Mouse (Mus musculus) neural tube, embryonic 11.5 days (tissue): ENCODE results near the gene Slc26a11. TPM values are rescaled to one million over a fixed set of nuclear protein-coding genes. Genes with fewer than 3 reads are reported as not detected.

Source experiments
- ATAC-seq: fragments of 200-750 bp; cut with Nextera tagmentation; 2 replicates; pipeline ENCODE4 v1.8.0; 2017; ENCODE audit warnings: moderate number of reproducible peaks, mild to moderate bottlenecking, moderate TSS enrichment, moderate library complexity; ENCODE audit not compliant: insufficient read depth, low FRiP score, low TSS enrichment
- DNase-seq: peaks from one replicate; pipeline ENCODE4 v3.0.0-alpha.2; 2015; ENCODE audit warnings: low spot score
- H3K27ac ChIP-seq: fragments of 300-500 bp; sonication (generic); 2 replicates; pipeline ENCODE4 v1.5.1; 2014; ENCODE audit warnings: low read depth, mild to moderate bottlenecking, low read length
- H3K27me3 ChIP-seq: fragments of 300-500 bp; sonication (generic); 2 replicates; pipeline ENCODE4 v1.6.1; 2014; ENCODE audit warnings: mild to moderate bottlenecking, low read length, mixed read lengths; ENCODE audit not compliant: control insufficient read depth, insufficient read depth
- H3K36me3 ChIP-seq: fragments of 300-500 bp; sonication (generic); 2 replicates; pipeline ENCODE4 v1.6.1; 2014; ENCODE audit warnings: mild to moderate bottlenecking, low read length, moderate library complexity, mixed read lengths; ENCODE audit not compliant: control insufficient read depth, insufficient read depth
- H3K4me1 ChIP-seq: fragments of 300-500 bp; sonication (generic); 2 replicates; pipeline ENCODE4 v1.6.1; 2014; ENCODE audit warnings: low read length, mixed read lengths; ENCODE audit not compliant: control insufficient read depth, insufficient read depth
- H3K4me2 ChIP-seq: fragments of 300-500 bp; sonication (generic); 2 replicates; pipeline ENCODE4 v1.6.1; 2014; ENCODE audit warnings: low read depth, mild to moderate bottlenecking, moderate library complexity
- H3K4me3 ChIP-seq: fragments of 300-500 bp; sonication (generic); 2 replicates; pipeline ENCODE4 v1.5.1; 2014; ENCODE audit warnings: low read depth, low read length
- H3K9ac ChIP-seq: fragments of 300-500 bp; sonication (generic); 2 replicates; pipeline ENCODE4 v1.6.1; 2014; ENCODE audit warnings: mild to moderate bottlenecking, low read length
- H3K9me3 ChIP-seq: fragments of 300-500 bp; sonication (generic); 2 replicates; pipeline ENCODE4 v1.6.1; 2016; ENCODE audit warnings: low read length; ENCODE audit not compliant: control insufficient read depth
- WGBS: fragments of 180-500 bp; shearing (Covaris S2); extraction: QIAGEN DNeasy Blood & Tissue Kit; methylation state at CpG from one replicate; pipeline ENCODE4 v1.1.7; 2014; 5-methylcytosine and 5-hydroxymethylcytosine counted together
- polyA plus RNA-seq: library from polyadenylated mRNA; unstranded; fragments of >200 nt; fragmentation: Nextera tagmentation; extraction: Ambion mirVana; gene quantifications from 2 replicates; pipeline ENCODE4 v1.2.1, GENCODE M21; 2014

Gene Slc26a11
- polyA plus RNA-seq, 1 experiment from 2014 or later = 4.3 TPM

GRCm38 (mm10) chr11:119391386-119392000 is 36.1 kb downstream of the Slc26a11 start:
- DNase-seq = no peak
- no peak overlapping the region for H3K4me2 ChIP-seq

GRCm38 (mm10) chr11:119392001-119392614 is 36.8 kb downstream of the Slc26a11 start:
- H3K36me3 ChIP-seq = no peaks in the 10 kb centered on the region
- peaks cover 5% of the 10 kb centered on the region; the same call in 1 of the 2 replicates for H3K4me1 ChIP-seq
- H3K4me2 ChIP-seq = peak overlapping the region; percentile 51
- H3K27me3 ChIP-seq = peaks cover 61% of the 10 kb centered on the region
- no peak overlapping the region for H3K4me3 ChIP-seq
- H3K9ac ChIP-seq = no peak overlapping the region
- no peak overlapping the region for H3K27ac ChIP-seq
- ATAC-seq (no peak), DNase-seq (no peak)
- no peaks in the 10 kb centered on the region for H3K9me3 ChIP-seq
- WGBS = 8% methylated on average over 12 of the region's 12 CpGs

More at GRCm38 (mm10) chr11:119391386-119392000, 36.1 kb downstream of the Slc26a11 start:
- WGBS = 36% methylated on average over 7 of the region's 7 CpGs
- Histone ChIP-seq H3K27me3 (peaks cover 61% of the 10 kb centered on the region), H3K4me3 (no peak overlapping the region), H3K36me3 (no peaks in the 10 kb centered on the region), H3K4me1 (peaks cover 5% of the 10 kb centered on the region; the same call in 1 of the 2 replicates), H3K9me3 (no peaks in the 10 kb centered on the region), H3K27ac (no peak overlapping the region), H3K9ac (no peak overlapping the region)
- ATAC-seq = no peak

- H3K4me1 ChIP-seq = peaks cover 5% of the 10 kb centered on the region; the same call in 1 of the 2 replicates
- peak within 1 kb of the TSS; percentile 31 for H3K4me3 ChIP-seq
- H3K36me3 ChIP-seq = no peaks in the 10 kb centered on the region
- ATAC-seq (peak; percentile 43; the same call in 1 of the 2 replicates), DNase-seq (peak; percentile 58)
- H3K9me3 ChIP-seq = no peaks in the 10 kb centered on the region
- 2% methylated on average over 19 of the region's 19 CpGs for WGBS
- peak within 1 kb of the TSS; percentile 51 for H3K4me2 ChIP-seq
- peak within 1 kb of the TSS; percentile 23 for H3K9ac ChIP-seq
- H3K27me3 ChIP-seq = peaks cover 61% of the 10 kb centered on the region
- H3K27ac ChIP-seq = no peak within 1 kb of the TSS
Observed at GRCm38 (mm10) chr11:119392800-119393482, 37.6 kb downstream of the Slc26a11 start, which contains the start of gene Rnf213. Gene Rnf213, plus strand, starts transcription at chr11:119393100.

GRCm38 (mm10) chr11:119393483-119393804 is 38.1 kb downstream of the Slc26a11 start:
- peak overlapping the region; percentile 23; the same call in 1 of the 2 replicates for H3K9ac ChIP-seq
- H3K9me3 ChIP-seq = no peaks in the 10 kb centered on the region
- peak overlapping the region; percentile 31 for H3K4me3 ChIP-seq
- WGBS = 33% methylated on average over 7 of the region's 7 CpGs
- ATAC-seq (no peak), DNase-seq (peak; percentile 23)
- peaks cover 5% of the 10 kb centered on the region; the same call in 1 of the 2 replicates for H3K4me1 ChIP-seq
- H3K27ac ChIP-seq = no peak overlapping the region
- peak overlapping the region; percentile 51 for H3K4me2 ChIP-seq
- H3K36me3 ChIP-seq = no peaks in the 10 kb centered on the region
- peaks cover 61% of the 10 kb centered on the region for H3K27me3 ChIP-seq

- WGBS = 50% methylated on average over 6 of the region's 6 CpGs
- ATAC-seq (no peak), DNase-seq (no peak)
- Histone ChIP-seq H3K9ac (no peak overlapping the region), H3K27ac (no peak overlapping the region), H3K36me3 (no peaks in the 10 kb centered on the region), H3K9me3 (no peaks in the 10 kb centered on the region), H3K4me1 (peaks cover 5% of the 10 kb centered on the region; the same call in 1 of the 2 replicates), H3K27me3 (peaks cover 60% of the 10 kb centered on the region), H3K4me3 (no peak overlapping the region), H3K4me2 (no peak overlapping the region)
Observed at GRCm38 (mm10) chr11:119394210-119394609, 38.9 kb downstream of the Slc26a11 start.

- Histone ChIP-seq H3K4me1 (peaks cover 5% of the 10 kb centered on the region; the same call in 1 of the 2 replicates), H3K27ac (no peak overlapping the region), H3K9ac (no peak overlapping the region), H3K4me3 (no peak overlapping the region), H3K36me3 (no peaks in the 10 kb centered on the region), H3K27me3 (peaks cover 49% of the 10 kb centered on the region), H3K4me2 (no peak overlapping the region), H3K9me3 (no peaks in the 10 kb centered on the region)
- DNase-seq (no peak), ATAC-seq (no peak)
- 6% methylated on average over 7 of the region's 7 CpGs for WGBS
Observed at GRCm38 (mm10) chr11:119395394-119395793, 40.0 kb downstream of the Slc26a11 start.

- Histone ChIP-seq H3K4me2 (no peak overlapping the region), H3K27me3 (peaks cover 43% of the 10 kb centered on the region), H3K9ac (no peak overlapping the region), H3K36me3 (no peaks in the 10 kb centered on the region), H3K4me1 (peaks cover under 1% of the 10 kb centered on the region; the same call in 1 of the 2 replicates), H3K4me3 (no peak overlapping the region), H3K9me3 (no peaks in the 10 kb centered on the region), H3K27ac (no peak overlapping the region)
- no peak for ATAC-seq
- 14% methylated on average over 13 of the region's 13 CpGs for WGBS
- no peak for DNase-seq
Observed at GRCm38 (mm10) chr11:119395931-119396330, 40.6 kb downstream of the Slc26a11 start.

- Histone ChIP-seq H3K9me3 (no peaks in the 10 kb centered on the region), H3K4me1 (no peaks in the 10 kb centered on the region), H3K27ac (no peak overlapping the region), H3K4me2 (no peak overlapping the region), H3K36me3 (no peaks in the 10 kb centered on the region), H3K9ac (no peak overlapping the region), H3K4me3 (no peak overlapping the region), H3K27me3 (peaks cover 38% of the 10 kb centered on the region)
- ATAC-seq (no peak), DNase-seq (no peak)
- 39% methylated on average over 7 of the region's 7 CpGs for WGBS
Observed at GRCm38 (mm10) chr11:119396461-119396860, 41.1 kb downstream of the Slc26a11 start.
